Mouse (Mus musculus): ENCODE data around the gene Orc6. TPM values are rescaled to one million over a fixed set of nuclear protein-coding genes. Genes with fewer than 3 reads are reported as not detected.
A peak's percentile ranks its signal among the peaks of the same experiment; 100 is the strongest.

Gene Orc6
- polyA plus RNA-seq (2015; fragmentation: Nextera tagmentation; extraction: Ambion mirVana): 66.2 and 69.6 TPM in 2 replicates

- ATAC-seq (ENCODE audit: extremely low read depth, insufficient number of reproducible peaks, low FRiP score, low TSS enrichment): peak; percentile 95
Observed at GRCm38 (mm10) chr8:85299434-85300077, at the start of gene Orc6, which contains the start of gene Vps35. Gene Orc6 (plus strand): TSS chr8:85299632. Gene Vps35 (minus strand): TSS chr8:85299802.

GRCm38 (mm10) chr8:85286846-85287245, 12.6 kb upstream of the Orc6 start:
- no peak for ATAC-seq (ENCODE audit: extremely low read depth, insufficient number of reproducible peaks, low FRiP score, low TSS enrichment)
- Histone ChIP-seq H3K36me3 (peaks cover 82% of the 10 kb centered on the region), H3K9ac (no peak overlapping the region)

More at GRCm38 (mm10) chr8:85299434-85300077, at the start of gene Orc6, which contains the start of gene Vps35:
- under 1% methylated on average over 63 of the region's 63 CpGs for WGBS
- no peaks in the 10 kb centered on the region for H3K27me3 ChIP-seq (replicated peaks)
- peak within 1 kb of the TSS; percentile 98 for H3K27ac ChIP-seq (replicated peaks)
- peak within 1 kb of the TSS; percentile 97 for H3K4me3 ChIP-seq
- peaks cover 35% of the 10 kb centered on the region for H3K36me3 ChIP-seq
- H3K4me2 ChIP-seq: peak within 1 kb of the TSS; percentile 86
- peak within 1 kb of the TSS; percentile 94 for H3K9ac ChIP-seq
- H3K4me1 ChIP-seq: peaks cover 38% of the 10 kb centered on the region
- H3K9me3 ChIP-seq: no peaks in the 10 kb centered on the region

DNA sequence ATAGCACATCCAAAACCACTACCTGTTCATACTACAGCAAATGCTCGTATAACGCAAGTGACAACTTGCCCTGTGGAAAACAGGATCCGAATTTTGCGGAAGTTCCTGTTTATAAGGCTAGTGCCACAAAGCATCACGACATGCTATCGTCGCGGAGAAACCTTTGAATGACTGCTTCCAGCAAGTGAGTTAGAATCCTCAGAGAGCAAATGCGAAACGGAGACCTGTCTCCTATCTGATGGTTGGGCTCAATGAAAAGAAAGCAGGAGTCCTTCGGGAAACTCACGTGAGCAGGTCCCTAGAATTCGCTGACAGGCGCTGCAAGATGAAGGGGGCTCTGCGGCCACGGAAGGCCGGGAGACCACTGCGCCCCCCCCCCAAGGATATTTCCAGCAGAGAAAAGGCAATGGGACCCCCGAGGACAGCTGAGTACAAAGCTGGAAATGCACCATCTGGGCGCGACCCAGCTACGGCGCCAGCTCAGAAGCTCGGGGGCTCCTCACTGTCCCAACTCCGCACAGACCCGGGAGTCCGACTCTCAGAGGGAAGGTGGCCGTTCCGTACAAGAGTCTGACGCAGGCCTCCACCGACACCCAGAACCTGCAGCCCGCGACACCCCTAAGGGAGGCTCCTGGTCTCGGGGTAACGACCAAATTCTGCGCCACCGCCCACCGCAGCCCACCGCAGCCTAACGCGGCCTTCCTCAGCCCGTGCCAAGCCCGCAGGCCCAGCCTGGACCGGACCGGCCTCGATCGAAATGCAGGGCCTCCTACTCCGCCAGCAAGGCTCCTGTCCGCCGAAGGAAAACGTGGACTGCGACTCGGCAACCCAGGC, 615 bp upstream of the Orc6 start:
- no peaks in the 10 kb centered on the region for H3K27me3 ChIP-seq (replicated peaks)
- peaks cover 38% of the 10 kb centered on the region for H3K4me1 ChIP-seq
- peak; percentile 42 for ATAC-seq (ENCODE audit: extremely low read depth, insufficient number of reproducible peaks, low FRiP score, low TSS enrichment)
- H3K9me3 ChIP-seq: no peaks in the 10 kb centered on the region
- H3K27ac ChIP-seq (replicated peaks): peak overlapping the region; percentile 98
- H3K9ac ChIP-seq: peak overlapping the region; percentile 94
- H3K4me3 ChIP-seq: peak overlapping the region; percentile 97
- WGBS: under 1% methylated on average over 53 of the region's 53 CpGs
- peaks cover 33% of the 10 kb centered on the region for H3K36me3 ChIP-seq
- H3K4me2 ChIP-seq: peak overlapping the region; percentile 86

More at GRCm38 (mm10) chr8:85286846-85287245, 12.6 kb upstream of the Orc6 start:
- WGBS: 87% methylated on average over 1 of the region's 1 CpGs
- H3K4me2 ChIP-seq: no peak overlapping the region
- H3K27me3 ChIP-seq (replicated peaks): no peaks in the 10 kb centered on the region
- no peak overlapping the region for H3K27ac ChIP-seq (replicated peaks)
- no peak overlapping the region for H3K4me3 ChIP-seq
- no peaks in the 10 kb centered on the region for H3K9me3 ChIP-seq
- no peaks in the 10 kb centered on the region for H3K4me1 ChIP-seq

GRCm38 (mm10) chr8:85301941-85302340, 2.5 kb downstream of the Orc6 start:
- peaks cover 54% of the 10 kb centered on the region for H3K36me3 ChIP-seq
- no peaks in the 10 kb centered on the region for H3K27me3 ChIP-seq (replicated peaks)
- WGBS: 36% methylated on average over 1 of the region's 1 CpGs
- no peak overlapping the region for H3K27ac ChIP-seq (replicated peaks)
- no peak overlapping the region; the same call in 1 of the 2 replicates for H3K4me2 ChIP-seq
- peak overlapping the region; percentile 55 for H3K9ac ChIP-seq
- H3K4me3 ChIP-seq: peak overlapping the region; percentile 9; the same call in 1 of the 2 replicates
- ATAC-seq (ENCODE audit: extremely low read depth, insufficient number of reproducible peaks, low FRiP score, low TSS enrichment): no peak
- H3K9me3 ChIP-seq: no peaks in the 10 kb centered on the region
- H3K4me1 ChIP-seq: peaks cover 38% of the 10 kb centered on the region

GRCm38 (mm10) chr8:85302931-85303330, 3.5 kb downstream of the Orc6 start:
- no peak for ATAC-seq (ENCODE audit: extremely low read depth, insufficient number of reproducible peaks, low FRiP score, low TSS enrichment)
- H3K4me1 ChIP-seq: peaks cover 28% of the 10 kb centered on the region
- no peak overlapping the region for H3K27ac ChIP-seq (replicated peaks)
- no peak overlapping the region for H3K4me3 ChIP-seq
- H3K9ac ChIP-seq: 0 out of 2 replicates have a peak overlapping the region, but pooled peaks have one; percentile 28
- H3K27me3 ChIP-seq (replicated peaks): no peaks in the 10 kb centered on the region
- no peaks in the 10 kb centered on the region for H3K9me3 ChIP-seq
- no peak overlapping the region for H3K4me2 ChIP-seq
- H3K36me3 ChIP-seq: peaks cover 64% of the 10 kb centered on the region
- WGBS: 78% methylated on average over 3 of the region's 3 CpGs

- ATAC-seq (ENCODE audit: extremely low read depth, insufficient number of reproducible peaks, low FRiP score, low TSS enrichment): no peak
- Histone ChIP-seq H3K4me3 (no peak overlapping the region), H3K27ac (replicated peaks) (no peak overlapping the region), H3K36me3 (peaks cover 70% of the 10 kb centered on the region), H3K9me3 (no peaks in the 10 kb centered on the region), H3K4me1 (peaks cover 24% of the 10 kb centered on the region), H3K4me2 (no peak overlapping the region), H3K27me3 (replicated peaks) (no peaks in the 10 kb centered on the region), H3K9ac (no peak overlapping the region)
- WGBS: 80% methylated on average over 5 of the region's 5 CpGs
Observed at GRCm38 (mm10) chr8:85303531-85303930, 4.1 kb downstream of the Orc6 start.

DNA sequence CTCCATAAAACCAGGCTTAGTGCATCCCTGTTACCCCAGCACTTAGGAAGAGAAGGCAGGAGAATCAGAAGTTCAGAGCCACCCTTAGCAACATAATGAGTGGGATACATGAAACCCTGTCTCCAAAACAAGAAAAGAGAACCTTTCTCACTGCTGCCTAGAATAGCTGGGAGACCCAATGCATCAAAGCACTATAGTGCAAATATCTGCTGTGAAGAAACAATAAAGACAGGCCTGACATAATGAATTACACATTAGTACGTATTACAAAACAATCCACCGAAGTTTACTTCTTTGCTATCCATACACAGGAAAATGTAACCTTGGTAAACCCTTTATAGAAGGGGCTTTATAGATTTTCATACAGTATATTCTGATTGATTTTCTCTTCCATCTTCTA, 9.1 kb downstream of the Orc6 start:
- Histone ChIP-seq H3K36me3 (peaks cover 55% of the 10 kb centered on the region), H3K4me3 (no peak overlapping the region), H3K9ac (no peak overlapping the region), H3K4me2 (no peak overlapping the region), H3K4me1 (no peaks in the 10 kb centered on the region), H3K27me3 (replicated peaks) (no peaks in the 10 kb centered on the region), H3K9me3 (no peaks in the 10 kb centered on the region), H3K27ac (replicated peaks) (no peak overlapping the region)
- 86% methylated on average over 2 of the region's 2 CpGs for WGBS
- ATAC-seq (ENCODE audit: extremely low read depth, insufficient number of reproducible peaks, low FRiP score, low TSS enrichment): no peak

- Histone ChIP-seq H3K4me3 (no peak overlapping the region), H3K4me1 (no peaks in the 10 kb centered on the region), H3K27ac (replicated peaks) (no peak overlapping the region), H3K4me2 (no peak overlapping the region), H3K9me3 (no peaks in the 10 kb centered on the region), H3K27me3 (replicated peaks) (no peaks in the 10 kb centered on the region), H3K9ac (no peak overlapping the region), H3K36me3 (peaks cover 25% of the 10 kb centered on the region)
- ATAC-seq (ENCODE audit: extremely low read depth, insufficient number of reproducible peaks, low FRiP score, low TSS enrichment): no peak
Observed at GRCm38 (mm10) chr8:85311743-85312142, 12.3 kb downstream of the Orc6 start.

- no peaks in the 10 kb centered on the region for H3K9me3 ChIP-seq
- no peak overlapping the region for H3K9ac ChIP-seq
- no peak overlapping the region for H3K27ac ChIP-seq (replicated peaks)
- no peaks in the 10 kb centered on the region for H3K4me1 ChIP-seq
- no peak for ATAC-seq (ENCODE audit: extremely low read depth, insufficient number of reproducible peaks, low FRiP score, low TSS enrichment)
- H3K36me3 ChIP-seq: peaks cover 15% of the 10 kb centered on the region
- H3K4me3 ChIP-seq: no peak overlapping the region
- WGBS: 59% methylated on average over 3 of the region's 3 CpGs
- H3K27me3 ChIP-seq (replicated peaks): no peaks in the 10 kb centered on the region
- H3K4me2 ChIP-seq: no peak overlapping the region
Observed at GRCm38 (mm10) chr8:85313036-85313435, 13.6 kb downstream of the Orc6 start.

DNA sequence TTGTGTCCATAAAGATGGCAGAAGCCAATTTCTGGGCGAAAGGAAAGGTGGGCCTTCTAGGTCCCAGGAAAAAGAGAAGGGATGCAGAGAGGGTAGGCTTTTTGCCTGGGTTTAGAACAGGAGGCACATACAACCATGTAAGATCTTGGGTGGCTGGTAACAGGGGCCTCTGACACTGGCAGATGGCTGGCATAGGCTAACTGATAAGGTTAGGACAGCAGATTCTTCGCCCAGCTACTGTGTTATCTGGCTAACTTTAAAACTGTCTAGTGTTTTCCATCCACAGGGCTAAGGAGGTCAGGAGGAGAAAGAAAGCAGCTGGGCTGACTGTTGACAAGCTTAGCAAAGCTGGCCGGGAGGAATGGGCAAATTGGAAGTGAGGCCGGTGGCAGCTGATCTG, 19.1 kb downstream of the Orc6 start:
- WGBS: 57% methylated on average over 4 of the region's 4 CpGs
- Histone ChIP-seq H3K4me1 (peaks cover 7% of the 10 kb centered on the region), H3K4me2 (no peak overlapping the region), H3K9ac (no peak overlapping the region), H3K9me3 (no peaks in the 10 kb centered on the region), H3K27me3 (replicated peaks) (no peaks in the 10 kb centered on the region), H3K36me3 (peaks cover 41% of the 10 kb centered on the region), H3K27ac (replicated peaks) (no peak overlapping the region), H3K4me3 (no peak overlapping the region)
- ATAC-seq (ENCODE audit: extremely low read depth, insufficient number of reproducible peaks, low FRiP score, low TSS enrichment): no peak

DNA sequence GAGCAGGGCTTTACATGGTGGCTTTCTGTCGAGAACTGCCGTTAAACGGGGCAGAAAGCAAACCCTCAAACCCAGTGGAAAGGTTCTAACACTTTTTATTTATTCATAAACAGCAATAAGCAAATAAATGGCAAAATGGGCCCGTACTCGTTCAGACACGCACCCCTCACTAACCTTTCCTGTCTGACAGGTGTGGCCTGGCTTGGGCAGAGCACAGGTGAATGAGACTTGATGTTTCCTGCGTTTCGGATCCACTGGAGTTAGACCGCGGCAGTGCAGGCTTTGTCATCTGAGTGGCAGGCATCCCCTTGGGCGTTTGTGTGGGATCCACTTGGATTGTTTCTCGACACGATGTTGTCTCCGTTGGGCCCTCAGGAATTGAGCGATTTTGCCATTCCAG, 22.5 kb downstream of the Orc6 start:
- Histone ChIP-seq H3K4me1 (peaks cover 7% of the 10 kb centered on the region), H3K36me3 (peaks cover 74% of the 10 kb centered on the region), H3K4me3 (no peak overlapping the region), H3K9me3 (no peaks in the 10 kb centered on the region), H3K27me3 (replicated peaks) (no peaks in the 10 kb centered on the region), H3K9ac (no peak overlapping the region), H3K4me2 (no peak overlapping the region), H3K27ac (replicated peaks) (no peak overlapping the region)
- no peak for ATAC-seq (ENCODE audit: extremely low read depth, insufficient number of reproducible peaks, low FRiP score, low TSS enrichment)
- 86% methylated on average over 15 of the region's 15 CpGs for WGBS
